Mouse (Mus musculus): ENCODE data around the gene Rabggta.

Gene Rabggta

DNA sequence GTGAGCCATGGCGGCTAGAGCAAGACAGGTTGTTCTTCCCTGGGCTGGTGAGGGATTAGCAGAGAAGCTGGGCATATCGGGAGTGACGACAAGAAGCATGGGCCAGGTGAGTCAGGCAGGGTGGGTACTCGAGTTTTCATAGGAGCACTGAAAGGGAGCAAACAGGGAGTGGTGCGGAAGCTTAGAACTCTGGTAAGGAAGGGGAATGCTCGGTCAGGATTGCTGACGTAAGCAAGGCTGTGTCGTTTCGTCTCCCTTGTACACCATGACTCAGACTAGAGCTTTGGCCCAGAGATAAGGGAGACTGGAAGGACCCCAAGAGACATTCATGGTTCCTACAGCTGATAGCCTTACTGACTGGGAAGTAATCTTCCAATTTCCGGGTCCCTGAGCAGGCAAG is 11.8 kb upstream of the Rabggta start:
- no peak for DNase-seq (ENCODE audit: low read depth, low spot score)

- DNase-seq (ENCODE audit: low read depth, low spot score), result peak; percentile 55
Measured at GRCm38 (mm10) chr14:55730531-55731032, 8.5 kb upstream of the Rabggta start.

- no peak for DNase-seq (ENCODE audit: low read depth, low spot score)
Measured at GRCm38 (mm10) chr14:55730116-55730515, 8.1 kb upstream of the Rabggta start.

DNA sequence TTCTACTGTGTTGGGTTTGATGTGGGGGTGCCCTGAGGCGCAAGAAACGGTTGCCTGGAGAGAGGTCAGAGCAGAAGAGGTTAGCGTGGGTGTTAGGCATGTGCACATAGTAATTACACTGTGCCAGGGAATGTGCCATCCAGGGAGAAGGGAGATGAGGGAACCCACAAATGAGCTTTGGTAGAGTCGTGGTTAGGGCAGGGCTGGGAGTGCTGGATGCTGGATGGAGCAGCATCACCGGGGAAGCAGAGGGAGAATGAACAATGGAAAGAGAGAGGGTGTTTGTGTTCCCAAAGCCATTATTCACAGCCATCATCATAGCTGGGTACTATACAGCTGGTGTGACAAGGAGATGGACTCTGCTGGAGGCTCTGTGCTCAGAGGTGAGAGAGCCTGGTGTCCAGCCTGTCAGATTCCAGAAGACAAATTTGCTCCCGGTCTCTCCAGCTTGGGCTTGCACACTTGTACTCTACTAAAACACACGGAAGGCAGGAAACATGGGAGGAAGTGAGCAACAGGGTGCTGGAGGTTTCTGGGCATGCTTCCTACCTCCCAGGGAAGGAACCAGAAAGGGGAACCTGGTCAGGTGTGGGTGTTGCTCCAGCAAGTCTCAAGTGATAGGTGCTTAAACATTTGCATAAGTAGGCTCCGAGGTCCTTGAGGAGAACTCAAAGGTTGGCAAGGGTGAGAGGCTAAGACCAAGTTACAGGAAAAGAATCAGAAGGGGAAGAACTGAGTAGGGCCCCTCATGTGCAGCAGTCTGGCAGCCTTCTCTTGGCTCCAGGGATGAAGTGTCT is 6.0 kb upstream of the Rabggta start:
- no peak for DNase-seq (ENCODE audit: low read depth, low spot score)

GRCm38 (mm10) chr14:55726261-55726660 is 4.2 kb upstream of the Rabggta start:
- no peak for DNase-seq (ENCODE audit: low read depth, low spot score)

DNA sequence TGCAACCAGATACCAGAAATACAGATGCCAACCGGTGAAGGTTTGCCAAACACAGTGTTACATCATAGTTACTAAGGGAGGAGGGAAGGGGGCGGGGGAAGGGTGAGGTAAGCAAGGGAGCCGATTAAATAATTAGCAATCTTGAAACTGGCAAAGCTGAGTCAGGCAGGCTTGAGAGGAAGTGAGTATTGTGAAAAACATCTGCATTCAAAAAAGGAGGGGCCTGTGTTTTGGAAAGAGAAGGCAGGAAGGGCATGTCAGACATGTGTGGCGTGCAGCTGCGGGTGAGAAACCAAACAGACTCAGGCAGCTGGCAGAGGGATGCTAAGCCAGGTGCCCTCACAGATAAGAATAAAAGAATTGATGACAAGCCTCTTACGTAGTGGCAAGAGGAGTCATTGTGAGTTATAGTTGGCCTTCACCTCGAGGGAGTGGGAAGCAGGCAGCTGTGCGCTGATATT is 2.4 kb upstream of the Rabggta start:
- no peak for DNase-seq (ENCODE audit: low read depth, low spot score)

GRCm38 (mm10) chr14:55723433-55723832 is 1.4 kb upstream of the Rabggta start:
- DNase-seq (ENCODE audit: low read depth, low spot score), result no peak

DNA sequence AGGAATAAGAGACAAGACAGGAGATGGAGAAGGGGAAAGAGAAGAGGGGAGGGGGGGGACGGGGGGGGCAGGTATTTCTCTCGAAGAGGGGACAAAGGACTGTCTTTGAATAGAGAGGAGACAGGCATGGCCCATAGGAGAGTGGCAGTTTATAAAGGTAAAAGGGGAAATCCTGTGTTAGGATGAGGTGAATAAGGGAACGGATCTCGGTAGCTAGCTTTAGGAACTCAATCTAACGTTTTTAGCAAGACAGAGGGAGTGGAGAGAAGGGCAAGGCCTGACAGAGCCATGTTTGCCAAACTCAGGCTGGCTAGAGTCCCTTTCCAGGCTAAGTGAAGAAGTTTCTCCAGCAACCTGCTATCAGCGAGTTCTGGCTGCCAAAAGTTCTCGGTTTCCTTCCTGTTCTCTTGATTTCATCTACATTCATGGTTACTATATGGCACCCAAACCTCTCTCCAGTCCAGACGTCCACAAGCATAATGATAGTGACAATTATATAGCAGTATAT is 429 bp upstream of the Rabggta start:
- DNase-seq (ENCODE audit: low read depth, low spot score), result no peak

GRCm38 (mm10) chr14:55721076-55721475 is 987 bp downstream of the Rabggta start:
- DNase-seq (ENCODE audit: low read depth, low spot score), result no peak

- DNase-seq (ENCODE audit: low read depth, low spot score), result no peak
Measured at GRCm38 (mm10) chr14:55720666-55721065, 1.4 kb downstream of the Rabggta start.

DNA sequence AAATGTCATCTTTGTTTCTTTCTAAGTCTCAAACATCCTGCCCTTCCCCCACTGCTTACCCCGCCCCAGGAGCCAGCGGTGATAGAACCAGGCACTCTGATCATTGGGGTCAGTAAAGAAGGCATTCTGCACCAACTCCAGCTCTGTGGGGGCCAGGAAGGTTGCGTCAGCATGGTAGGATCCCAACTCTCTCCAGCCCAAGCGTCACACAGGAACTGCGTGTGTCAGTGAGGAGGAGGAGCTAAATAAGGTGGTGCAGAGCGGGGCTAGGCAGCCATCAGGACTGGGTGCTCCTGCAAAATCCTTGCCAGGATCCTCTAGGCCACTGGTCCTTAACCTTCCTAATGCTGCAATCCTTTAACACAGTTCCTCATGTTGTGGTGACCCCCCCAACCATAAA is 2.3 kb downstream of the Rabggta start:
- DNase-seq (ENCODE audit: low read depth, low spot score), result no peak

DNA sequence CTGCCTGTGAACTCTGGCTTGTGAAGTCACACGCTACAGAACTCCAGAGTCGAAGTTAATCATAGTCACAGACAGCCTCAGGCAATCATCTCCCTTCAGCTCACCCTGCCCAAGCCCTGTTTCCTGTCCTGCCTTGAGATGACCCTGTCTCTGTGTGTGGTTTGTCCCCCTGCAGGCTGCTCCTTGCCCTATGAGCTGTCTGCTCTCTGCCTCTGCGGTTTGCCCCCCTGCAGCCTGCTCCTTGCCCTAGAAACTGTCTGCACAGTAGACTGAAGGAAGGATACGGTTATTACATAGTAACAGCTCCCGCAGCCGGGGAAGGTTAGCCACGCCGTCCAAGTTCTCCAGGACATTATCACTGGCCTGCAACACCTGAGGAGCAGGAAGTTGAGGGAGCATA is 5.2 kb downstream of the Rabggta start:
- DNase-seq (ENCODE audit: low read depth, low spot score), result no peak

DNA sequence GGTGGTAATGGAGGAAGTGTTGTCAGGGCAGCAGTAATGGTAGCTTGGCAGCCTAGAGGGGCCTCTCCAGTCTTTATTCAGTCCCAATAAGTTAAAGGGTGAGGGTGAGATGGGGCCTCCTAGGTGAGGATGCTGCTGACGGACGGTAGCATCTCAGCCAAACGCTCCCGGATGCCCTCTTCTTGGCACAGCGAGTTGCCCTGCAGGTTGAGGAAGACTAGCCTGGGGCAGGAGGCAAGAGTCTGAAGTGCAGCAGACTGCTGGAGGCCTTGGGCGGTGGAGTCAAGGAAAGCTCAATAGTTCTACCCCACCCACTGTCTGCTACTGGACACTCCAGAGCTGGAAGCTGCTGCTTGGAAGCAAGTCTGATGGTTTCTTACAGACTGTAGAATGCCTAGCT is 5.8 kb downstream of the Rabggta start:
- DNase-seq (ENCODE audit: low read depth, low spot score), result no peak

GRCm38 (mm10) chr14:55714893-55715292 is 7.2 kb downstream of the Rabggta start:
- DNase-seq (ENCODE audit: low read depth, low spot score), result no peak

GRCm38 (mm10) chr14:55713729-55714122 is 8.3 kb downstream of the Rabggta start, which contains the start of gene Tgm1:
Gene Tgm1, minus strand, starts transcription at chr14:55713926.
- DNase-seq (ENCODE audit: low read depth, low spot score), result no peak

DNA sequence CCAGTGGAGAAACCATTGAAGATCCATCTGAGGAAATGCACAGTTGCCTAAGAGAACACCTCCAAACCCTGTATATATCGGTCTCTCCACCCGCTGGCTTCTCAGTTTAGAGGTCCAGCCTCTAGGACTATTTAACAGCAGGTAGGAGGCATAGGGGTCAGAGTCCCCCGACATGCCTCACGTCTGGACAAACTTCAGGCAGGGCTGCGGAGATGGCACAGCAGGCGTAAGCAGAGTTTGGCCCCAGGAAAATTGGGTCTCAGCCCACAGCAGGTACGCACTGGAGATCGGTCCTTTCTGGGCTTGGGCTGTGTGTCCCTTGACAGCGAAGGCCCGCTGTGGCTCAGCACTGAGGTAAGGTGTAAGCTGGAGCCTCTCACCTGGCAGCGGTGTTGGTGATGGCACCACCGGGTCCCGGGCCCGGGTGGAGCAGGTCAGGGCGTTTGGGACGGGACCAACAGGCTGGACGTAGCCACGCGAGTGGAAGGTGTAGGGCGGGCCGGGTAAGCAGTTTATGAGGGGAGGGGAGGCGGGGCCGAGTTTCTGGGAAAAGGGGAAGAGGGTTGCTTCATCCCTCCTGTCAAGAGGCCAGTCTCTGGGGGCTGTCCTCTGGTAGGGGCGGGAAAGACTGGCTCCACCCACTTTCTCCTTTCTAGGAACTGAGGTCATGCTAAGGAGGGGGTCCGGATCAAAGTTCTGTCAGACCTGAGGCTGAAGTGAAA is 8.9 kb downstream of the Rabggta start:
- no peak for DNase-seq (ENCODE audit: low read depth, low spot score)

DNA sequence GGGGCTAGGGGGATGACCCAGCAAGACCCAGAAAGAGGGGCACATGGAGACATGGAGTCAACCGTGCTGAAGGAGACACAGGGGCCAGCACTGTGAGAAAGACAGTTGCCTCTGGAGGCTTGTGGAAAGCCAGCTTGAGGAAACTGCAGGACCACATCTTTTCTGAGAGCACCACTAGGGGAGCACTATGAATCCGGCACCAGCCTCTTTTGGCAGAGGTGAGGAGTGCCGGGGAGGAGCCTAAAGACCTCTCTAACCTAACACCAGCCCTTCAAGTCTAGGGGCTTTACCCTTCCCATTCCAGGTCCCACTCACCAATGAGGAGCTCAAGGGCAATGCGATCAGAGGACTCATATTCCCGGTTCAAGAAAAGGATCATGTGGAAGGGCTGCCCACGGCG is 10.3 kb downstream of the Rabggta start:
- DNase-seq (ENCODE audit: low read depth, low spot score), result no peak

DNA sequence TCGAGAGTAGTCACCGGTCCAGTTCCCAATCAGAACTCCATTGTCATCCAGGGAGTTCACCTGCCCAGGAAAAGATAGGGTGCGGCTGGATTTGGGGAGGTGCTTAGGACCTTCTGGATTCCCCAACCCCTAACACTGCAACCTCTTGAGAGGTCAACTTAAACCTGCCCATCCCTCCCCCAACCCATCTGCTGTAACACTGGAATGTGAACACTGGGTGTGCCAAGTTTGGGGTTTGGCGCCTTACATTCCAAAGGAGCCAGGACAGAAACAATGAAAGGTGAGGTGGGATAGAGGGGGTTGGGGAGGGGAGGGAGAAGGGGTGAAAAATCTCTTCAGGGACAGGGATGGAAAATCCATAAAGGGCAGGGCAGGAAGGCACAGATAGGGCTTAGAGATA is 12.6 kb downstream of the Rabggta start:
- no peak for DNase-seq (ENCODE audit: low read depth, low spot score)

- DNase-seq (ENCODE audit: low read depth, low spot score), result no peak
Measured at GRCm38 (mm10) chr14:55707397-55707796, 14.7 kb downstream of the Rabggta start.

DNA sequence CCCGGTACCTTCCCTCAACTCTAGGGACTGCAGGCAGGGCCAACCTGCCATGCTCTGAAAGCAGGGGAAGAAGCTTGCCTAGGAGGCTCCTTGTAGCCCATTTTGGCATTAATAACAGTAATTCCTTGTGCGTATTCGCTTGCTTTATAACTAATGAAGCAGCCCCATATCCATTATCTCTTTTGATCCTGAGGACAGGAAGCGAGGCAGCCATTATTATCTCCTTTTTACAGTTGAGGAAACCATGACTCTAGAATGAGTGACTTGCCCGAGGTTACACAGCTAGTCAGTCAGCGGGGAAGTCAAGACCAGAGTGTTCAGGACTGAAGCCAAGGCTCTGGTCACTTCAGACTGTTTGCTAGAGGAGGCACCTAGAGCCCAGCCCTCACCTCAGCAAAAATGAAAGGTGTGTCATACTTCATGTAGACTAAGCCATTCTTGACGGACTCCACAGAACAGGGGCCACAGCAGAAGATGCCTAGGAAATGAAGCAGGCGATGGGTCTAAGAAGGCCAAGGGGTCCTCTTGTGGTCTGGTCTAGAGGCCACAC is 15.9 kb downstream of the Rabggta start:
- no peak for DNase-seq (ENCODE audit: low read depth, low spot score)

GRCm38 (mm10) chr14:55702761-55703160 is 19.3 kb downstream of the Rabggta start:
- no peak for DNase-seq (ENCODE audit: low read depth, low spot score)

GRCm38 (mm10) chr14:55701131-55701530 is 20.9 kb downstream of the Rabggta start:
- no peak for DNase-seq (ENCODE audit: low read depth, low spot score)
